Mouse (Mus musculus) lung, postnatal 4 days (tissue): Measurements from ENCODE around the gene Xxylt1.

Source experiments
- DNase-seq, 2 experiments: peaks; one replicate each; pipeline ENCODE4 v3.0.0; 2021

Xxylt1 gene

DNA sequence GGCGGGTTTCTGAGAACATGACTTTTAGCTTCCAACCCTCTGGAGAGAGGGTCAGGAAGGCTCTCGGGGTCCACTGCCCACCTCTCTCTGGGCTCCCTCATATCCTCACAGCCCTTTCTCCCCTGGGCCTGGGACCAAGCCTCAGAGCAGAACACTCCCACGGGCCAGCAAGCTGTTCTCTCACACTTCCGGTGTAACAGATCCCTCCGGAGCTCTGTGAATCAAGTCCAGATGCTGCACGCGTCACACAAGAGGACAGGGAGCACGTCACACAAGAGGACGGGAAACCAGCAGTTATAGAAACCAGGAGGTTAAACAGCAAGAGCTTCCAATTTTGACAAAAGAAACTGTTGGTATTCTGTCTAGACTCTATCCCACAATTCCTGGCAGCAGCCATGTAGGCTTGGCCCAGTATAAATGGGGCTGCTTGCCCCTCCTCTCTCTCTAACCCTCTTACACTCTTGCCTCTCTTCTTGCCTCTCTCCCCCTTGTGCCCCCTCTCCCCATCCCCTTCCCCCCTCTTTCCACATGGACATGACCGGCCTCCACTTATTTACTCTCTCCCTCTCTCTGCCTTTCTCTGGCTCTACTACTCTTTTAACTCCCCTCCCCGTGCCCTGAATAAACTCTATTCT lies 19.9 kb downstream of the Xxylt1 start:
- DNase-seq: no peak

DNA sequence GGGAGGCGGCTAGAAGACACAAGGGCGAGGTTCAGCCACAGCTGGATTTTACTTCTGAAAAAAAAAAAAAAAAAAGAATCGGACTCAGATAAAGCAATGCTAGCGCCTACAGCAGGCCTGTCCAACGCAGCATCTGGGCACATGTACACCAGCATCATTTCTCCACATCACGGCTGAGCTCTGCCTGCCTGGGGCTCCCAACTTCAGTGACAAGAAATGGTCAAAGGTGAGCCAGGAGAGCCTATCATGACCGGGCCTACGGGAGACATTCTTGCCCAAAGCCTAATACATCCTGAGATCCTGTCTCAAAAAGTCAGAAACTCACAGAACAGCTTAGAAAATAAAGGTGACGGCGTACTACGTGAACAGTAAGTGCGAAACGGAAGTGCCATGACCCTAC lies 20.5 kb downstream of the Xxylt1 start:
- no peak for DNase-seq

GRCm38 (mm10) chr16:31060226-31060625 lies 21.0 kb downstream of the Xxylt1 start:
- no peak for DNase-seq

GRCm38 (mm10) chr16:31059730-31060129 lies 21.5 kb downstream of the Xxylt1 start:
- DNase-seq: no peak

- DNase-seq: no peak
These were observed 28.4 kb downstream of the Xxylt1 start for GRCm38 (mm10) chr16:31052812-31053211.

- DNase-seq: no peak
These were observed 29.0 kb downstream of the Xxylt1 start for GRCm38 (mm10) chr16:31052177-31052726.

DNA sequence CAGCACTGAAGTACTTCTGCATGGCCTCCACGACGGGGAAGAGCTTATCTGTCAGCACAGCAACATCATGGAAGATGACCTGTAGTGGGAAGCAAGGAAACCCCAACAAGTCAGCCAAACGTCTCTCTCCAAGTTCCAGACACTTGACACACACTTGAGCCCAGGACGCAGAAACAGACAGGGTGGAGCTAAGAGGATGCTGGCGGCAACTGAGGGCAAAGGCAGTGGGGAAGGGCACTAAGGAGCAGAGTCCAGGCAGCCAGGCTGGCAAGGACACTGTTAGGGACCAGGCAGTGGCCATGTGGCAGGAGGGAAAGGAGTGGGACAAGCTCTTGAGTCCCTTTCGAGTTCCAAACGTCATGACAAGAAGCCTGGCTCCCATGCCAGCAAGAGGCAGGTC lies 30.5 kb downstream of the Xxylt1 start:
- peak in 1 of 2 experiments; percentile 46 for DNase-seq

- no peak for DNase-seq
These were observed 33.0 kb downstream of the Xxylt1 start for GRCm38 (mm10) chr16:31048194-31048593.

DNA sequence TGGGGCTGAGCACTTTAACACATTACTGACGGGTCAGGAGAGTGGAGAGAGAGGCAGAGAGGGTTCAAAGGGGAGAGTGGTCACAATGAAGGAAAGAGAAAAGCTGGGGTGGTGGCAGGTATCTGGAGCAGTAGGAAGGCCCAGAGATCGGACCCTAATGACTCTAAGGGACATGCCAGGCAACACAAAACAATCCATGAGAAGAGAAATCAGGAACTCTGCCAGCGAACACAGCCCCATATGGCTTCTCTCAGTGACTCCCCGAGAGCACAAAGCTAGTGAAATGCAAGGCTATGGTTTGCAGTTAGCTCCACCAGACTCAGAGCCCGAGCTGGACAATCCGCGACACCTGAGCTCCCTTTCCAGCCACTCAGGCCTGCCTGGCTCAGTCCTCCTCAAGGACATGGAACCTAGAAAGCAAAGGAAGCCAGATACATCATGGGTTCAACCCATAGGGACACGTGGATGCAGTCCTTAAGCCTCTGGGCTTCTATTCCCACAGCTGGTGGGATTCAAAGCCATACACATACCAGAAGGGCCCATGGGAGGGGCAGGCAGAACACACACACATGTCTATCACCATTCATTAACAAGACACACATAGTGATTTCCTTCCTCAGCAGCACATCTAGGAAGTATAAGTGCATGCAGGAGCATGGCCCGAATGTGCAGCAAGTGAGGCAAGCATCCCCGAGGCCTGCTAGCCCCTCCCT lies 33.9 kb downstream of the Xxylt1 start:
- DNase-seq: peak in 1 of 2 experiments; percentile 47

DNA sequence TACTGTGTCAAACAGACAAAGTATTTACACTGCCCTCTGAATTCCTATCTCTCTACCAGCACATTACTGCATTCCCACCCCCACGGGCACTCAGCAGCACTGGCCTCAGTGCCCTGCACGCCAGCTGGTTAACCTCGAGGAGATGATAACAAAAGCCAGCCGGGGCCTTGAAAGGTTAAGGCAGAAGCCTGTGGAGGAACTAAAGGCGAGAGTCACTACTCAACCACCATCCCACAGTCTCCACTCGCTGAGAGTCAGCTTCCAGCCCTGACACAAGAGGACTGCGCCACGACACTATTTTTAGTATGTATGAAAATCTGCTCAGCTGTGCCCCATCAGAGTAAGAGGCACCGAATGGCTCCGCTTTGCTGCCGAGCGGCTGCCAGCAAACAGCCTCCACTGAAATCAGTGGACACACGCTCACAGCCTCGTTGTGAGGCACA lies 35.0 kb downstream of the Xxylt1 start:
- peak; percentile 42 to 64 for DNase-seq

DNA sequence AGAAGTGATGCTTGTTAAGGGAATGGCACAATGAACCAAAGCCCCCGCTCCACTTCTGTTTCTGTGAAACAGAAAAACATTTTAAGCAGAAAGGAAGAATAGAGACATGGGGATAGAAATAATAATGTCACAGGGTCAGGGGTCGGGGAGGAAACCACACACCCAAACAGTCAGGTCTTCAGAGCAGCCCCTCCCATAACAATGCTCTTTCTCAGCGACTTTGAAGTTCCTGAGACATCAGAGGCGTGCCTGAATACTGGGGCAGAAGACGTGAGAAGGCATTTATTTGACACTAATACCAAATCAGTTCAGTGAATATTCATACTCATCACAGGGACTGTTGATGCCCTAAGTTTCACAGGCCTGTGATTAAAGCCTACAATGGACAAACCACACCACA lies 36.0 kb downstream of the Xxylt1 start:
- no peak for DNase-seq

DNA sequence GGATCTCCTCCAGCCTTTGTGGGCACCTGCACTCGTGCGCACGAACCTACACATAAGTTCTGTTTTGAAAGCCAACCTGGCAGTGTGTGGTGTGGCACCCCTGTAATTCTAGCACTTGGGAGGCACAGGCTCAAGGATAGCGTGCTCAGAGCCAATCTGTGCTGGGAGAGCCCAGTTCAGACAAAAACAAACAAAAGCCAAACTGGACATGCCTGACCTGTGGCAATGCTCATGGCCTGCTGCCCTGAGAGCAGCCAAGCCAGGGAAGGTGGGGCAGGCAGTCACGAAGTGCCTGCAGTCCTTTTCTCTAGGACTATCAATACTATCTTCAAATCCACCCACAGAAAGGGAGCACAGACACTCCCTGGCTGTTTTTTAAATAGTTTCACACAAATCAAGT lies 38.1 kb downstream of the Xxylt1 start:
- peak in 1 of 2 experiments; percentile 23 for DNase-seq

DNA sequence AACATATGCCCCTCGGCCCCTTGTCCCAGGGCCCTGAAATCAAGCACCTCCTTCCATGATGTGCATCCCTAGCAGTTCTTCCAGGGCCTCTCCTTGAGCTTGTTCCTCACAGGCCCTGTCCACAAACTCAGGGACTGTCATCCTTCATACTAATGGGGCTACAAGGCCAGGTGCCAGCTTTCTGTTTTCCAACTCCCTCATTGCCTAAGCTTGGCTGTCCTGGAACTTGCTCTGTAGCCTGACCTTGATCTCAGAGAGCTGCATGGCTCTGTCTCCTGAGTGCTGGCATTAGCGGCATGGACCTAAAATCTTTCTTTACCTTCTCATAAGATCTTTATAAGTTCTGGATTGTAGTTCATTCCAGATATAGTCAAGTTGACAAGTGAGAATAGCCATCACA lies 39.7 kb downstream of the Xxylt1 start:
- DNase-seq: no peak

DNA sequence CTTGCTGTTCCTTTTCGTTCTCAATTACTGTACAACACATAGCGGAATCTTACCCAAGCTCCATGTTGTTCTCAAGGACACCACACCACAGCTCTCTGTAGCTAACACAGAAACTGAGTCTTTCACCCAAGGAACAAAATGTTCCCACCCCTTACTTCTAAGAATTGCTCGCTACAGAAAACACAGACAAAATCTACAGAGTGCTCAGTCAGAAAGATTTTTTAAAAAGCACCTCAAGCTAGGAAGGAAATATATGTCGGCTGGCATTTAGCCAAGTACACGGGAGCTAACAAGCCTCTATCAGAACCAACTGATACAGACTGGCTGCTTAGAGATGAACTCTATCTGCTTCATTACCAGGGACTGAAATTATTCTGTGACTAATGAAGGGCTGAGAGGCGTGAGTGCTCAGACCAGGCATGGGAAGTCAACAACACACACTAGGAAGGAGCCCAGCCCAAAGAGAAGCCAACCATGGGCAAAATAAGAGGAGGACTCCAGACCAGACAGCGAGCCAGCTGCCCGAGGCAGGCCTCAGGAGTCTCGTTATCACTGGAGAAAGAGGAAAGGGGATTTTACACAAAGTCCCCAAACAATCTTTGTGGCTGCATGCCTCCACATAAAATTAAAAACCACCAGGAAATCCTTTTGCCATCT lies 41.3 kb downstream of the Xxylt1 start:
- no peak for DNase-seq

DNA sequence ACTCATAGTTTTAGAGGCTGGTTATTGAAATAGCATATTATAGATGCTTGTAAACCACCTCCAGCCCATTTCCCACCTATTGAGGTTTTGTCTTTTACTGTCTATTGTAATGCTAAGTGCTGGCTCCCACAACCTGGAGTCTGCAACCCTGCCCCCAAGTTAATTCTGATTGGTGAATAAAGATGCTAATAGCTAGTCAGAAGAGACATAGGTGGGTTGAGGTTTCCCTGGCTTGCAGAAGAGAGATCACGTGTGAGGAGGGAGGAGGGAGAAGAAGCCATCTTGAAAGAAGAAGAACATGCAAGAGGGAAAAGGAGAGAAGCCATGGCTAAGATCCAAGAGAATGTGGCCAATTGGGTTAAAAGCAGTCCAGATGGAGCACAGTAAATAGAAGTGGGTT lies 43.8 kb downstream of the Xxylt1 start:
- DNase-seq: no peak

GRCm38 (mm10) chr16:31035651-31036245 lies 45.5 kb downstream of the Xxylt1 start:
- DNase-seq: no peak

DNA sequence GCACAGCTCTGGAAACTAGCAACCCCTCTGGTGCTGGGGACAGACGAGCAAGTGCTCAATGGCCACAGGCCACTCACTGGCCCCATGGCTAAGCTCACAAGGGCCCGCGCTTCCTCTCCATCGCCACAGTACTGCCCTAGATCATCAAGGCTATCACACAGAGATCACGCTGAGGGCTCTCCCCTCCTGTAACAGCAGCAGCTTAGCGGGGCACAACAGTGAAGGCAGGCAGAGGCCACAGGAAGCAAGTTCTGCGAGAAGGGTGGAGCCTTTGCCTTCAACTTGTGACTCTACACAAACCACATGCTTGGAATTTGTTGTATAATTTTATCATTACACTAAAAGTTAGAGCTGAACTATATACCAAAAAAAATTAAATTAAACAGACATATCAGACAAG lies 46.0 kb downstream of the Xxylt1 start:
- DNase-seq: peak in 1 of 2 experiments; percentile 33

- no peak for DNase-seq
These were observed 47.2 kb downstream of the Xxylt1 start for GRCm38 (mm10) chr16:31034051-31034450.

DNA sequence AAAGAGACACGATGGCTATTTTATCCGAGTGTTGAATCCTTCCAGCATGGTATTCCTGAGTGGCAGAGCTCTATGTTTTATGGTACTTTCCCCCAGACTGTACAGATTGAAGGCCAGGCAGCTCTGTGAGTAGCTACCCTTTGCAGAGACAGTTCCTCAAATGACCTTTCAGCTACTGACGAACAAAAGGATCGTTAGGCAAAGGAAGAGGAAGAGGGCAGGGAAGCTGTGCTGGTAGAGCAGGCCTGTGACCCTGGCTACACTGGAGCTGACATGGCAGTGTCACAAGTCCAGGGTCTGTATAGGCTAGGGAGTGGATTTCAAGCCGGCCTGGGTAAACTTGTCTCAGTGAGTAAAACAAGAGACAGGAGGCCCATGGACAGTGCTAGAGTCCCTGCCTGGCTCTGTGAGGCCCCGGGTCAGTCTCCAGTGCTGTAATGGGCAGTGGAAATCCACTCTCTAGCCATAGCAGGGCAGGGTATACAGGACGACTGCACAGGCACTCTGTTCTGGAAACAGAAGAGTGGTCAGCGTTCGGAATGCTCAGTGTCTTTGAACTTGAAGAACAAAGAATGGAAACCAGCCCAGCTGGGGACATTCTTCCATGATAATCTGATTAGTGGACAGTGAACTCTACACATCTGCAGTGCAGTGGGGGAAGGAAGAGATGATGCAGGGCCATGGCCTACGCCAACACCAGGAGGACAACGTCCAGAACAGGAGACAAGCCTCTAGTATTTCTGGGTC lies 51.3 kb downstream of the Xxylt1 start:
- DNase-seq: peak in 1 of 2 experiments; percentile 20

DNA sequence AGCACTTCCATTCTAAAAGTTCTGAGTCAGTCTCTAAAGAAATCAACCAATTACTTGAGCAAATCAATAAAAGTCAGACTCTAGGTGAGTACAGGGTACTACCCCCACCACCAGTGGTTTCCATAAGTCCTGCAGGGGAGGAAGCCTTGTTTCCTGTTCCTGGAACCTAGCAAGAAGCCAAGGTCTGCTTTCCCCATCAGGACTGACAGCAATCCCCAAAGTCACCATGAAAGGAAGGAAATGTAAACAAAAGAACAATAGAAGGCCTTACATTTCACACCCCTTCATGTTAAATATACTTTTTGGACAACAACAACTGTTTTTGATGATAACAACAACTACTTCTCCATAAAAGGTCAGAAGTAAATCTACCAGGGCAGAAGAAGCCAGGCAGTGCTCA lies 53.6 kb downstream of the Xxylt1 start:
- DNase-seq: no peak

GRCm38 (mm10) chr16:31025516-31025915 lies 55.7 kb downstream of the Xxylt1 start:
- no peak for DNase-seq

GRCm38 (mm10) chr16:31024997-31025396 lies 56.2 kb downstream of the Xxylt1 start:
- DNase-seq: no peak

DNA sequence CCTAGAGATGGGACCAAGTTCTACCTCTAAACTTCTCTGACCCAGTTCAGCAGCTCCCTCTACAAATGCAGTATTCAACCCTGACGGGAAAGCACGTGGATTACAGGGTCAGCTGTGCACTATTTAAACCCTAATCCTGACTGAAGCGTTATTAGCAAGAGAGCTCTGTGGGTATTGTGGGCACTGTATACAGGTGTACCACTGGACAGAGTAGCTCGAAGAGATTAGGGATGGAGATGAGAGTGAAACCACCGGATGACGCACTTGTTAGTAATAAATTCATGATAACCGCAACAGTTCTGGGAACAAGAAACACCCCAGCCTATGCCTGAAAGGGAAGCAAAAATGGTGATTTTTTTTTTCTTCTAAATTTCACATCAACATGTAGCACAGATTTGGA lies 57.0 kb downstream of the Xxylt1 start:
- no peak for DNase-seq
